Mouse (Mus musculus): ENCODE measurements around the gene Spta1.

Gene Spta1

GRCm38 (mm10) chr1:174251961-174252360 lies 79.4 kb downstream of the Spta1 start, which contains the start of gene Olfr419:
Gene Olfr419 (minus strand): TSS chr1:174252061.
- no peak for DNase-seq (ENCODE audit: low spot score)

GRCm38 (mm10) chr1:174267816-174268215 lies 95.2 kb downstream of the Spta1 start:
- no peak for DNase-seq (ENCODE audit: low spot score)

GRCm38 (mm10) chr1:174269162-174269561 lies 96.6 kb downstream of the Spta1 start:
- no peak for DNase-seq (ENCODE audit: low spot score)

- no peak for DNase-seq (ENCODE audit: low spot score)
These were observed 98.1 kb downstream of the Spta1 start for GRCm38 (mm10) chr1:174270643-174271042.

Data from retina, embryonic 14.5 days (tissue).